Comparison of ENCODE assay signal across 21 mouse cellular contexts in genomic region chr9:57614786-57615185, GRCm38 (mm10). TPM values are rescaled to one million over a fixed set of nuclear protein-coding genes. Genes with fewer than 3 reads are reported as not detected.
"Had no signal": no experiment of that assay in that cellular context is flagged by ENCODE, and none has a peak within 500 bp of the region (broad histone marks: within the 10 kb centered on the region; RNA-seq: fewer than 3 reads in every experiment).

No protein-coding gene starts in this region.

- DNase-seq: kidney, postnatal 10 days; lung, adult 2 months; right cerebral cortex, postnatal 14 days; thymus, postnatal 4 days had no signal

- ATAC-seq: lung, postnatal 0 days; midbrain, embryonic 15.5 days had no signal

- H3K9me3 ChIP-seq: limb, embryonic 10.5 days; liver, embryonic 15.5 days; megakaryocyte, embryonic 14.5 days; midbrain, embryonic 15.5 days; neural tube, embryonic 13.5 days had no signal

- H3K27me3 ChIP-seq: midbrain, embryonic 15.5 days; neural tube, embryonic 13.5 days had no signal

- H3K27ac ChIP-seq: left cerebral cortex, adult 2 months; limb, embryonic 10.5 days; liver, embryonic 15.5 days; macrophage; midbrain, embryonic 15.5 days; neural tube, embryonic 13.5 days; stomach, postnatal 0 days had no signal

- H3K4me2 ChIP-seq: liver, embryonic 11.5 days; liver, embryonic 15.5 days; midbrain, embryonic 11.5 days; midbrain, embryonic 15.5 days; neural tube, embryonic 13.5 days had no signal

- H3K9ac ChIP-seq: liver, embryonic 15.5 days; midbrain, embryonic 15.5 days; neural tube, embryonic 13.5 days had no signal

- H3K4me1 ChIP-seq: limb, embryonic 10.5 days; neural tube, embryonic 13.5 days had no signal

- H3K4me3 ChIP-seq: left cerebral cortex, adult 2 months; limb, embryonic 10.5 days; liver, embryonic 15.5 days; midbrain, embryonic 15.5 days; neural tube, embryonic 13.5 days had no signal

- H3K36me3 ChIP-seq: limb, embryonic 10.5 days; liver, embryonic 15.5 days; midbrain, embryonic 15.5 days; neural tube, embryonic 13.5 days had no signal

RNA-seq across cellular contexts. Expression of gene Lman1l, which starts 5.8 kb away (rescaled TPM):
- total RNA-seq: layer of hippocampus, postnatal 25 days; left cerebral cortex, adult 2 months; left cerebral cortex, postnatal 14 days; monocyte, adult 5-6 weeks had no signal
- polyA plus RNA-seq: limb, embryonic 10.5 days; limb, embryonic 14.5 days; liver, embryonic 11.5 days; liver, embryonic 15.5 days; lung, postnatal 0 days; macrophage; midbrain, embryonic 15.5 days; neural tube, embryonic 13.5 days; small intestine, adult 2 months; stomach, postnatal 0 days had no signal

RNA-seq across cellular contexts. Expression of gene Cplx3, which starts 8.7 kb away (rescaled TPM):
- total RNA-seq: monocyte, adult 5-6 weeks had no signal
- polyA plus RNA-seq: large intestine, adult 2 months; limb, embryonic 10.5 days; limb, embryonic 14.5 days; liver, embryonic 11.5 days; liver, embryonic 15.5 days; lung, adult 2 months; lung, postnatal 0 days; macrophage; neural tube, embryonic 13.5 days; small intestine, adult 2 months; stomach, postnatal 0 days had no signal
